Mouse (Mus musculus): ENCODE data around the gene Wdr89. TPM values are rescaled to one million over a fixed set of nuclear protein-coding genes. Genes with fewer than 3 reads are reported as not detected.
A peak's percentile ranks its signal among the peaks of the same experiment; 100 is the strongest.

Gene Wdr89
- total and polyA plus RNA-seq, 3 experiments, result 11.3 to 22.6 (median 19.5) TPM

DNA sequence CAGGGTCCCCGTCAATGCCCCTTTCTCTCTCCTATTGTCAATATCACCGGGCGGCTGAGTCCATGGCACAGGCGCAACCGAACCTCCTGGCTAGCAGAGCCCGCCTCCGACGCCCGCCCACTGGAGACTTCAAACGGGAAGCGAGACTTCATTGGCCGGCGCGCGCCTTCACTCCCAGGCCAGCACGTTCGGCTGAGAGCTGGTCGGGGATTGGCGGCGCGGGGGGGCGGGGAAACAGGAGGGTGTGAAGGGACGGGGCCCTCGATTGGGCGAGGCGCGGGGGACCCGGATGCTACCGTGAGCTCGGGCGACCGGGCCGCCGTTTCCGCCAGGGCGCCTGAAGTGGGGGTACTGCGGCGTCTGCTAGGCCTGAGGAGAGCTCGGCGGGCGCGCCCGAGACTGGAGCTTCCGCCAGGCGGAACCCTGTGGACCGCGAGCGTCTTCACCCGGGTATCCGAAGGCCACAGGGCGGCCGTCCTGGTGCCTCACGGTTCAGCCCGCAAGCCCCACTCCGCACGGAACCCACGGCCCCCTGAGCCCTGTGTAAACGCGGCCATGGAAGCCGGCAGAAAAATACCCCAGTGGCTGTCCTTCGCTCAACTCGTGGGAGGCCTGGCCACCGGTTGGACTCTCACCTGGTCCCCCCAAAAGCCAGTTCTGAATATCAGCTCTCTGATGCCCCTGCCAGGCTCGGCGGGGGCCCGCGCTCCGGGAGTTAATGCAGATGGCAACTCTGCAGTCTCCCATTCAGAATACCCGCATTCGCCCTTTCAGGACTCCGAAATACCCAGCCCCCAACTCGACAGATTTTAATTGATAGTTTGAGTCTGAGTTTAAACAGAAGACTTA is 73.0 kb downstream of the Wdr89 start, which contains the start of gene Ppp2r5e:
Ppp2r5e (minus strand) TSS at position 92 of the 849 bp plus-strand sequence.
- no peaks in the 10 kb centered on the region for H3K9me3 ChIP-seq (replicated peaks)
- peaks cover 49% of the 10 kb centered on the region for H3K4me1 ChIP-seq (ENCODE audit: insufficient read depth, low read depth, low read length)
- peak within 1 kb of the TSS; percentile 97 for H3K4me3 ChIP-seq (ENCODE audit: low read depth, low read length)
- DNase-seq (ENCODE audit: low spot score) (peak; percentile 100), ATAC-seq (ENCODE audit: extremely low read depth, insufficient number of reproducible peaks, low FRiP score, poor library complexity, severe bottlenecking) (peak; percentile 94)
- no peak for TF ChIP-seq CTCF (IDR thresholded peaks at IDR 0.05; ENCODE audit: low read depth, low read length)
- TF ChIP-seq GATA1 (IDR thresholded peaks at IDR 0.05; ENCODE audit: borderline replicate concordance, low read length), result no peak
- TF ChIP-seq POLR2AphosphoS5 (IDR thresholded peaks at IDR 0.05; ENCODE audit: insufficient replicate concordance, low read depth, low read length), result no peak
- TF ChIP-seq TAL1 (conservative IDR thresholded peaks at IDR 0.05; ENCODE audit: low read depth, low read length), result no peak
- no peak for TF ChIP-seq GATA2 (IDR thresholded peaks at IDR 0.05; ENCODE audit: borderline replicate concordance, low read depth, low read length)
- H3K27me3 ChIP-seq (ENCODE audit: insufficient read depth, low read length), result no peaks in the 10 kb centered on the region
- H3K36me3 ChIP-seq (replicated peaks), result peaks cover 22% of the 10 kb centered on the region

DNA sequence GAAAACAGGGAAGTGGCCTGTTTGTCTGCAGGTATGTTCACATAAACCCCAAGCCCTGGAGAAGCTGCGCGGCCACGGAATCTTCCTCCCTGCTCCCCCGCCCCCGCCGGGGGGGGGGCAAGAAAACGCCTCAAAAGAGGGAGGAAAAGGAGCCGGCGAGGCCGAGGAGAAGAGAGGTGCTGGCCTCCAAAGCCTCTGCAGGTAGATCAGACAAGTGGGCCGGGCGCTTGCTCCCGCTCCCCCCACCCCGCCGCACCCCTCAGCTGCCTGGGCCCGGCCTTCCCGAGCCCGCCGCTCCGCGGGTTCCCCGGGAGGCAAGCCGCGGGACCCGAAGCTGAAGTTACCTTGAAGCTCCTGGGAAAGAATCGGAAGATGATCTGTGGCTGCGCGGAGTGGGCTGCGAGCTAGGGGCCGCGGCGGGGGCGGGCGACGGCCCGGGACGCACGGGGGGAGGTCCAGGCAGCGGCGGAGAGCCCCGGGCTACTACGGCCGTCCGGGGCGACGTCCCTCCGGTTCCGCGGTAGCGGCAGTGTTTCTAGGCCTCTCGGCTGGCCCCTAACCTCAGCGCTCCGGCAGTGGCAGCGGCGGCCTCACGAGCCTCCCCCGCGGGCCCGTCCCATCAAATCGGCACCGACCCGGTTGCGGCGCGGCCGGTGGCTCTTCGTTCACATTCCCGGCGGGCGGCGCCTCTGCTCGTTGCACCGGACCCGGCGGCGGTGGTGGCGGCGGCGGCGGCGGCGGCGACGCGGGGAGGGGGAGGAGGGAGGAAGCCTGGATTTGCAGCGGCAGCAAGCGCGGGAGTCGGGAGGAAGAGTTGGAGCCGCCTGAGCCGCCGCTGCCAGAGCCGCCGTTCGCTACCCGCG is 73.8 kb downstream of the Wdr89 start:
- no peaks in the 10 kb centered on the region for H3K9me3 ChIP-seq (replicated peaks)
- H3K36me3 ChIP-seq (replicated peaks), result peaks cover 28% of the 10 kb centered on the region
- ATAC-seq (ENCODE audit: extremely low read depth, insufficient number of reproducible peaks, low FRiP score, poor library complexity, severe bottlenecking) (no peak), DNase-seq (ENCODE audit: low spot score) (peak; percentile 60)
- H3K4me1 ChIP-seq (ENCODE audit: insufficient read depth, low read depth, low read length), result peaks cover 44% of the 10 kb centered on the region
- H3K4me3 ChIP-seq (ENCODE audit: low read depth, low read length), result peak overlapping the region; percentile 97
- H3K27me3 ChIP-seq (ENCODE audit: insufficient read depth, low read length), result no peaks in the 10 kb centered on the region
- TF ChIP-seq TAL1 (conservative IDR thresholded peaks at IDR 0.05; ENCODE audit: low read depth, low read length), result no peak
- TF ChIP-seq GATA2 (IDR thresholded peaks at IDR 0.05; ENCODE audit: borderline replicate concordance, low read depth, low read length), result no peak
- TF ChIP-seq CTCF (IDR thresholded peaks at IDR 0.05; ENCODE audit: low read depth, low read length), result no peak
- TF ChIP-seq GATA1 (IDR thresholded peaks at IDR 0.05; ENCODE audit: borderline replicate concordance, low read length), result no peak
- TF ChIP-seq POLR2AphosphoS5 (IDR thresholded peaks at IDR 0.05; ENCODE audit: insufficient replicate concordance, low read depth, low read length), result no peak

DNA sequence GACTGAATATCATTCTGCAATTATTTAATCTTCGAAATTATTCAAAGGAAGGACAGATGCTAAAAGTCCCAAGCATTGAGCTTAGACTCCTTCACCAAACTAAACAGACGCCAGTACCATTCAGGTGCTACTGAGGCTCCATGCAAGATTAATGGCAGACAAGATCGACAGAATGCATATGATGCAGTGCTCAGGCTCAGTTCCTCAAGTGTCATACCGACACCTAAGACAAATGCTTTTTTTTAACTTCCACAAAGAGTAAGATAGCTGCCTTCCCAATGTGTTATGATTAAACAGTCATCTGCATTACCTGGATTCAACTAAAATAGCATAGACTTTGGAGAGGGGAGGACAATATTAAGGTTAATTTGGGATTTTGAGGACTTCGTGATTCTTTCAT is 74.9 kb downstream of the Wdr89 start:
- Histone ChIP-seq H3K27me3 (ENCODE audit: insufficient read depth, low read length) (no peaks in the 10 kb centered on the region), H3K9me3 (replicated peaks) (no peaks in the 10 kb centered on the region), H3K36me3 (replicated peaks) (peaks cover 39% of the 10 kb centered on the region), H3K4me1 (ENCODE audit: insufficient read depth, low read depth, low read length) (peaks cover 32% of the 10 kb centered on the region), H3K4me3 (ENCODE audit: low read depth, low read length) (peak overlapping the region; percentile 39; the same call in 1 of the 2 replicates)
- DNase-seq (ENCODE audit: low spot score), result no peak
- no peak for ATAC-seq (ENCODE audit: extremely low read depth, insufficient number of reproducible peaks, low FRiP score, poor library complexity, severe bottlenecking)
- TF ChIP-seq GATA2 (IDR thresholded peaks at IDR 0.05; ENCODE audit: borderline replicate concordance, low read depth, low read length) (no peak), CTCF (IDR thresholded peaks at IDR 0.05; ENCODE audit: low read depth, low read length) (no peak), POLR2AphosphoS5 (IDR thresholded peaks at IDR 0.05; ENCODE audit: insufficient replicate concordance, low read depth, low read length) (no peak), TAL1 (conservative IDR thresholded peaks at IDR 0.05; ENCODE audit: low read depth, low read length) (no peak), GATA1 (IDR thresholded peaks at IDR 0.05; ENCODE audit: borderline replicate concordance, low read length) (no peak)

DNA sequence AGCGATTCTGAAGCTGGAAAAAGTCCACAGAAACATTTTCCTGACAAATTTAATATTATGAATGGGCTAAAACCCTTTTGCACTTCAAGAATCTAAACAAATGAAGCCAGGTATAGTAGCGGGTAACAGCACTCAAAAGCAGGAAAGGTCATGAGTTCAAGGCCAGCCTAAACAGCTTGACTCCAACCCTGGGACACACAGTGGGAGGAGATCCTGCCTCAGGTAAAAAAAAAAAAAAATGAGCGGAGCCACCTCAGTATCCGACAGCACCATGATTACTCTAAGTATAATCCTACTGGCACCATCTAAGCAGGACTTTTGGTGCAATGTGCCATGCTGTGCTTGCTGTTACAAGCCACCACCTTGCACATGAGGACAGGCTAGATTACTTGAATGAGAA is 75.5 kb downstream of the Wdr89 start:
- no peak for DNase-seq (ENCODE audit: low spot score)
- no peak overlapping the region for H3K4me3 ChIP-seq (ENCODE audit: low read depth, low read length)
- H3K9me3 ChIP-seq (replicated peaks), result no peaks in the 10 kb centered on the region
- H3K4me1 ChIP-seq (ENCODE audit: insufficient read depth, low read depth, low read length), result peaks cover 26% of the 10 kb centered on the region
- H3K27me3 ChIP-seq (ENCODE audit: insufficient read depth, low read length), result no peaks in the 10 kb centered on the region
- H3K36me3 ChIP-seq (replicated peaks), result peaks cover 45% of the 10 kb centered on the region
- TF ChIP-seq CTCF (IDR thresholded peaks at IDR 0.05; ENCODE audit: low read depth, low read length) (no peak), TAL1 (conservative IDR thresholded peaks at IDR 0.05; ENCODE audit: low read depth, low read length) (no peak), GATA1 (IDR thresholded peaks at IDR 0.05; ENCODE audit: borderline replicate concordance, low read length) (no peak), GATA2 (IDR thresholded peaks at IDR 0.05; ENCODE audit: borderline replicate concordance, low read depth, low read length) (no peak), POLR2AphosphoS5 (IDR thresholded peaks at IDR 0.05; ENCODE audit: insufficient replicate concordance, low read depth, low read length) (no peak)
- ATAC-seq (ENCODE audit: extremely low read depth, insufficient number of reproducible peaks, low FRiP score, poor library complexity, severe bottlenecking), result no peak

DNA sequence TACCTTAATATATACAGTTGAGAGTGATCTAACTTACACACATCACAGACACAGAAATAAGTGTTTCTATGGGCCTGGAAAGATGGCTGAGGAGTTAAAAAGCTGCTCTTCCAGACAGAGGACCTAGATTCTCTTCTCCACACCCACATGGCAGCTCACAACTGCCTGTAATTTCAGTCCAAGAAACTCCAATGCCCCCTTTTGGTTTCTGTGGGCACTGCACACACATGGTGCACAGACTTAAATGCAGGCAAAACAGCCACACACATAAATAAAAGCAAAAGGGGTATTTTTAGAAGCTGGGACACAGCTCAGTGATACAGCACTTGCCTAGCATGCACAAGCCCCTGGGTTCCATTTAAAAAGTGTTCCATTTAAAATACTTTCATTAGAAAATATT is 81.8 kb downstream of the Wdr89 start:
- Histone ChIP-seq H3K36me3 (replicated peaks) (peaks cover 84% of the 10 kb centered on the region), H3K4me3 (ENCODE audit: low read depth, low read length) (no peak overlapping the region), H3K27me3 (ENCODE audit: insufficient read depth, low read length) (no peaks in the 10 kb centered on the region), H3K9me3 (replicated peaks) (0 out of 2 replicates have a peak, but pooled peaks cover 1% of the 10 kb centered on the region), H3K4me1 (ENCODE audit: insufficient read depth, low read depth, low read length) (no peaks in the 10 kb centered on the region)
- DNase-seq (ENCODE audit: low spot score), result no peak
- no peak for ATAC-seq (ENCODE audit: extremely low read depth, insufficient number of reproducible peaks, low FRiP score, poor library complexity, severe bottlenecking)
- no peak for TF ChIP-seq CTCF (IDR thresholded peaks at IDR 0.05; ENCODE audit: low read depth, low read length)
- TF ChIP-seq POLR2AphosphoS5 (IDR thresholded peaks at IDR 0.05; ENCODE audit: insufficient replicate concordance, low read depth, low read length), result no peak
- TF ChIP-seq GATA1 (IDR thresholded peaks at IDR 0.05; ENCODE audit: borderline replicate concordance, low read length), result no peak
- no peak for TF ChIP-seq TAL1 (conservative IDR thresholded peaks at IDR 0.05; ENCODE audit: low read depth, low read length)
- TF ChIP-seq GATA2 (IDR thresholded peaks at IDR 0.05; ENCODE audit: borderline replicate concordance, low read depth, low read length), result no peak
